In the genomic region with DNA sequence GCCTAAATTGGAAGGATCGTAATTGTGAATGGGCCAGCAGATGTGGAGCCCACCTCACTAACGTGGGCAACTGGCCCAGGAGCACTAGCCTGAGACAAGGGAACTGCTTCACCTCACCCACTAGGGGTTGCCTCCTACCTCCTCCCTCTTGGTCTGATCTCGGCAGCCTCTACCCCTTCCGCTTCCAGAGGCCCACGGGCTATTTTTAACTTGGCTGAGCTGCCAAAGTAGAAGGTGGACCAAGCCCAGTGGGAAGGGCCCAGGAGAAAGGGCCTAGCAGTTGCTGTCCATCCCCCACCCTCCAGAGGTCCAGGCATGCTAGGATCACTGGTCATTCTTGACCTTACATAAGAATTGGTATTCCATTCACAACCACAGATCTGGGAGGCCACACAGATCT, we compare ENCODE assay signal across 7 mouse cellular contexts. TPM values are rescaled to one million over a fixed set of nuclear protein-coding genes. Genes with fewer than 3 reads are reported as not detected.
A peak's percentile ranks its signal among the peaks of the same experiment; 100 is the strongest.
DNase-seq lines count a peak whose midpoint lies in the region.

No protein-coding gene starts in this region.

- H3K4me3 ChIP-seq in brown adipose tissue, adult 24 weeks (ENCODE audit: insufficient read depth, low read depth, low read length), result no peak overlapping the region

- peak; percentile 44 for DNase-seq in gastrocnemius, postnatal 10 days
- peak; percentile 58 for DNase-seq in kidney, adult 18-20 months
- peak; percentile 69 for DNase-seq in lung, postnatal 10 days
- DNase-seq in ovary, postnatal 14 days (ENCODE audit: low spot score), result no peak
- no peak for DNase-seq in embryo, embryonic 9.5 days (ENCODE audit: extremely low spot score)
- no peak for DNase-seq in ovary, postnatal 36 days (ENCODE audit: low spot score)

- peaks cover 35% of the 10 kb centered on the region for H3K4me1 ChIP-seq in brown adipose tissue, adult 24 weeks (ENCODE audit: control insufficient read depth, insufficient read depth, insufficient read length, low read length)

- H3K27ac ChIP-seq in brown adipose tissue, adult 24 weeks (replicated peaks; ENCODE audit: low read depth, low read length), result peak overlapping the region; percentile 96

RNA-seq across cellular contexts. Expression of gene Zbtb46, which starts 12.0 kb away (rescaled TPM):
- polyA plus RNA-seq in brown adipose tissue, adult 24 weeks (2012; ENCODE audit: insufficient read depth, insufficient read length, missing spikeins), result 5.5 and 6.6 TPM in 2 replicates
- total RNA-seq in gastrocnemius, postnatal 10 days (2021), result 1 to 10 TPM; 5.8 to 8.4 TPM

RNA-seq across cellular contexts. Expression of gene Abhd16b, which starts 21.8 kb away (rescaled TPM):
- not detected in 2 replicates for polyA plus RNA-seq in brown adipose tissue, adult 24 weeks (2012; ENCODE audit: insufficient read depth, insufficient read length, missing spikeins)
- not detected for total RNA-seq in gastrocnemius, postnatal 10 days (2021)

RNA-seq across cellular contexts. Expression of gene Tpd52l2, which starts 25.7 kb away (rescaled TPM):
- 88.5 and 109 TPM in 2 replicates for polyA plus RNA-seq in brown adipose tissue, adult 24 weeks (2012; ENCODE audit: insufficient read depth, insufficient read length, missing spikeins)
- total RNA-seq in gastrocnemius, postnatal 10 days (2021), result 10 to 100 TPM; 69.9 to 72.9 TPM

RNA-seq across cellular contexts. Expression of gene Dnajc5, which starts 49.0 kb away (rescaled TPM):
- polyA plus RNA-seq in brown adipose tissue, adult 24 weeks (2012; ENCODE audit: insufficient read depth, insufficient read length, missing spikeins), result 30.8 and 38.6 TPM in 2 replicates
- 10 to 100 TPM; 67.5 to 70.1 TPM for total RNA-seq in gastrocnemius, postnatal 10 days (2021)

Comparison
In these comparisons a context has a peak if more than half of its experiments do, and no peak if none do; other contexts are left out.
1. DNase-seq: peak in gastrocnemius, postnatal 10 days (single experiment), kidney, adult 18-20 months (single experiment) and lung, postnatal 10 days (single experiment); none in ovary, postnatal 14 days (single experiment), embryo, embryonic 9.5 days (single experiment) and ovary, postnatal 36 days (single experiment).